8 mouse cellular contexts compared by ENCODE assay signal in the genomic region with DNA sequence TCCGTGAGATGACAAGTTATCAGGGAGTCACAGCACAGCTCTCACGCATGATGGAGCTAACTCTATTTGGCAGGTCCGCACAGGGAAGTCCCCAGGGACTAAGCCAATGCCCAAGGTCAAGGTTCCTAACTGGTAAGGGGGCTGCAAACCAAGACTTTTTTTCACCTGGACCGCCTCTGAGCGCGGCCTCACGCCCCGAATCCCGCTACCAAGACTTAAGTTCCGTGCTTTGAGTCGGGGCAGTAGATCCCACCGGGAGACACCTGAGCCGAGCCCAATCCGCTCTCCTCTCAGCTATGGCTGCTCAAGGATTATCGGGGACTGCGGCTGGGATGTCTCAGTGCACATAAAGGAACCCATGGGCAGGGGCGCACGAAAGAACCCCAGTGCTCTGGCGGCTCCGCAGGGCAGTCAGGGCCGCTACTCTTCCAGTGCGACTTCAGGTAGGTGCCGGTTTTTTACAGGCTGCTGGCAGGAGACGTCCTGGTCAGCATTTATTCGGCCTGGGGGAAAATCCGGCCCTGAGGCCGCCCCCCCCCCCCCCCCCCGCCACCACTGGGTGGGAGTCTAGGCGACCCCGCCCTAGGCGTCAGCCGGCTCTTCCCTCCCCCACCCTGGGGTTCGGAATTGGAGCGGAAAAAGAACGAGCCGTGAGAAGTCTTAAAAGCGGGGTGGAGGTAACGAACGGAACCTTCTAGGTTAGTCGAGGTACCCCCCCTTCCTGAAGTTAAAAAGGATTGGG. TPM values are rescaled to one million over a fixed set of nuclear protein-coding genes. Genes with fewer than 3 reads are reported as not detected.
A peak's percentile ranks its signal among the peaks of the same experiment; 100 is the strongest.
DNase-seq lines count a peak whose midpoint lies in the region; ATAC-seq and TF ChIP-seq lines count a peak whose summit lies in the region.

A gene (plus strand): TSS at position 624 of the 742 bp plus-strand sequence.

- no peak for TF ChIP-seq CTCF in cerebellum, adult 2 months (IDR thresholded peaks at IDR 0.05; ENCODE audit: borderline replicate concordance, insufficient read depth, low read depth, low read length)
- no peak for TF ChIP-seq CTCF in bone marrow macrophage, adult 2 months (IDR thresholded peaks at IDR 0.05; ENCODE audit: low read depth, low read length)

- H3K36me3 ChIP-seq in heart, embryonic 10.5 days, result no peaks in the 10 kb centered on the region
- no peaks in the 10 kb centered on the region for H3K36me3 ChIP-seq in lung, embryonic 15.5 days
- H3K36me3 ChIP-seq in splenic B cell, adult 2 months (ENCODE audit: control insufficient read depth, insufficient read depth, low read length, poor library complexity, severe bottlenecking), result no peaks in the 10 kb centered on the region

- WGBS in cerebellum, adult 2 months, result 4% methylated on average over 37 of the region's 40 CpGs
- 1% methylated on average over 39 of the region's 40 CpGs for WGBS in heart, embryonic 10.5 days
- WGBS in lung, embryonic 15.5 days, result 1% methylated on average over 39 of the region's 40 CpGs

- H3K27me3 ChIP-seq in cerebellum, adult 2 months (ENCODE audit: control insufficient read depth, insufficient read depth, low read length), result peaks cover 12% of the 10 kb centered on the region; the same call in 1 of the 2 replicates
- peaks cover 10% of the 10 kb centered on the region for H3K27me3 ChIP-seq in heart, embryonic 10.5 days (ENCODE audit: insufficient read depth, poor library complexity, severe bottlenecking)
- H3K27me3 ChIP-seq in lung, embryonic 15.5 days, result peaks cover 43% of the 10 kb centered on the region
- peaks cover 9% of the 10 kb centered on the region for H3K27me3 ChIP-seq in splenic B cell, adult 2 months (ENCODE audit: control insufficient read depth, insufficient read depth, low read length, poor library complexity, severe bottlenecking)

- DNase-seq in cerebellum, adult 2 months, result peak in 1 of 2 experiments; percentile 13
- DNase-seq in cerebellum, adult 11-12 months, result no peak
- DNase-seq in heart, embryonic 10.5 days (ENCODE audit: low spot score), result peak; percentile 81
- DNase-seq in kidney, adult 8-10 months, result peak; percentile 63 to 73
- peak; percentile 23 for DNase-seq in splenic B cell, adult 2 months (ENCODE audit: low read depth, low spot score)
- DNase-seq in right cerebral cortex, postnatal 4 days, result no peak

- peak within 1 kb of the TSS; percentile 64 for H3K9ac ChIP-seq in lung, embryonic 15.5 days

- H3K4me2 ChIP-seq in lung, embryonic 15.5 days, result peak within 1 kb of the TSS; percentile 99

- no peaks in the 10 kb centered on the region for H3K9me3 ChIP-seq in heart, embryonic 10.5 days
- H3K9me3 ChIP-seq in lung, embryonic 15.5 days, result no peaks in the 10 kb centered on the region

- H3K27ac ChIP-seq in cerebellum, adult 2 months (ENCODE audit: insufficient read depth, low read length), result no peak within 1 kb of the TSS
- no peak within 1 kb of the TSS for H3K27ac ChIP-seq in bone marrow macrophage, adult 2 months (ENCODE audit: insufficient read depth, low read depth, low read length)
- peak within 1 kb of the TSS; percentile 98 for H3K27ac ChIP-seq in heart, embryonic 10.5 days
- H3K27ac ChIP-seq in lung, embryonic 15.5 days, result peak within 1 kb of the TSS; percentile 45

- H3K4me3 ChIP-seq in cerebellum, adult 2 months (replicated peaks; ENCODE audit: insufficient read depth, low read depth, low read length), result peak within 1 kb of the TSS; percentile 43
- peak within 1 kb of the TSS; percentile 61 for H3K4me3 ChIP-seq in bone marrow macrophage, adult 2 months (ENCODE audit: insufficient read depth, low read length)
- H3K4me3 ChIP-seq in heart, embryonic 10.5 days, result peak within 1 kb of the TSS; percentile 99
- peak within 1 kb of the TSS; percentile 75 for H3K4me3 ChIP-seq in lung, embryonic 15.5 days

- TF ChIP-seq POLR2A in cerebellum, adult 2 months (IDR thresholded peaks at IDR 0.05; ENCODE audit: borderline replicate concordance, insufficient read depth, low read length), result no peak
- no peak for TF ChIP-seq POLR2A in bone marrow macrophage, adult 2 months (IDR thresholded peaks at IDR 0.05; ENCODE audit: borderline replicate concordance, low read depth, low read length)

- 0 out of 2 replicates have a peak, but pooled peaks have one; percentile 13 for ATAC-seq in lung, embryonic 15.5 days (ENCODE audit: borderline replicate concordance, extremely low read depth, low FRiP score, low TSS enrichment)

- H3K4me1 ChIP-seq in cerebellum, adult 2 months (ENCODE audit: control insufficient read depth, insufficient read depth, low read length), result no peaks in the 10 kb centered on the region
- no peaks in the 10 kb centered on the region for H3K4me1 ChIP-seq in bone marrow macrophage, adult 2 months (ENCODE audit: control insufficient read depth, insufficient read depth, low read length)
- peaks cover 49% of the 10 kb centered on the region for H3K4me1 ChIP-seq in heart, embryonic 10.5 days
- H3K4me1 ChIP-seq in lung, embryonic 15.5 days, result peaks cover 16% of the 10 kb centered on the region

RNA-seq across cellular contexts. Expression of the gene that starts here (rescaled TPM):
- 8.8 and 10.7 TPM in 2 replicates for polyA plus RNA-seq in cerebellum, adult 2 months (2012; rRNA removed)
- not detected in 2 replicates for polyA plus RNA-seq in bone marrow macrophage, adult 2 months (2012; ENCODE audit: insufficient read depth, insufficient read length, missing spikeins)
- polyA plus RNA-seq in heart, embryonic 10.5 days (2016; fragmentation: Nextera tagmentation; extraction: Ambion mirVana), result 117 and 179 TPM in 2 replicates
- 15.1 and 16.6 TPM in 2 replicates for polyA plus RNA-seq in lung, embryonic 15.5 days (2015; fragmentation: Nextera tagmentation; extraction: Ambion mirVana)

Comparison
In these comparisons a context has a peak if more than half of its experiments do, and no peak if none do; other contexts are left out.
1. DNase-seq: peak in heart, embryonic 10.5 days (single experiment), kidney, adult 8-10 months (2 of 2) and splenic B cell, adult 2 months (single experiment); none in cerebellum, adult 11-12 months (single experiment) and right cerebral cortex, postnatal 4 days (single experiment).
2. H3K27ac ChIP-seq: peak in heart, embryonic 10.5 days (single experiment) and lung, embryonic 15.5 days (single experiment); none in cerebellum, adult 2 months (single experiment) and bone marrow macrophage, adult 2 months (single experiment).
3. H3K4me3 ChIP-seq: peak in every context shown above with its lines; median percentile 99 in heart, embryonic 10.5 days; 75 in lung, embryonic 15.5 days; 61 in bone marrow macrophage, adult 2 months; 43 in cerebellum, adult 2 months.